Mouse (Mus musculus) cerebellum, adult 2 months (tissue): ENCODE data around the gene Slc1a5.

Experiments
- CTCF ChIP-seq: fragments of 200-500 bp; IDR thresholded peaks from 2 replicates; pipeline ENCODE4 v1.5.1; 2011; ENCODE audit warnings: low read depth, mild to moderate bottlenecking, control low read depth, low read length, moderate library complexity, borderline replicate concordance; ENCODE audit not compliant: insufficient read depth
- POLR2A ChIP-seq: fragments of 200-500 bp; IDR thresholded peaks from 2 replicates; pipeline ENCODE4 v1.6.1; 2011; ENCODE audit warnings: low read length, control low read depth, borderline replicate concordance; ENCODE audit not compliant: insufficient read depth

GRCm38 (mm10) chr7:16783224-16783688 is 2.1 kb downstream of the Slc1a5 start:
- TF ChIP-seq CTCF (no peak), POLR2A (no peak)
